In genomic region chr8:9245994-9246393, GRCm38 (mm10) we compare ENCODE assay signal across 19 mouse cellular contexts.
DNase-seq lines count a peak whose midpoint lies in the region; ATAC-seq and TF ChIP-seq lines count a peak whose summit lies in the region.
"Had no signal": no experiment of that assay in that cellular context is flagged by ENCODE, and none has a peak within 500 bp of the region (broad histone marks: within the 10 kb centered on the region; RNA-seq: fewer than 3 reads in every experiment).

No protein-coding gene starts in this region.

- no peak for ATAC-seq in midbrain, postnatal 0 days (ENCODE audit: low FRiP score)
- ATAC-seq: forebrain, embryonic 16.5 days; liver, embryonic 12.5 days had no signal

- intact Hi-C loops in heart, postnatal 25 days (cut with DNase I): no loop called here

- H3K4me1 ChIP-seq in cerebellum, adult 2 months (ENCODE audit: control insufficient read depth, insufficient read depth, low read length): peaks cover 7% of the 10 kb centered on the region
- H3K4me1 ChIP-seq in embryonic facial prominence, embryonic 10.5 days: peaks cover 30% of the 10 kb centered on the region
- peaks cover 10% of the 10 kb centered on the region; the same call in 1 of the 2 replicates for H3K4me1 ChIP-seq in midbrain, postnatal 0 days (ENCODE audit: insufficient read depth, low read length)
- H3K4me1 ChIP-seq: liver, embryonic 12.5 days had no signal

- peak; percentile 15 to 22 for DNase-seq in heart, adult 18-20 months
- DNase-seq in heart, postnatal 25 days (ENCODE audit: low spot score): no peak
- peak; percentile 90 for DNase-seq in brain, adult 2 months (ENCODE audit: low read depth, low spot score)
- peak; percentile 85 to 92 for DNase-seq in cerebellum, adult 2 months
- peak; percentile 39 for DNase-seq in embryonic facial prominence, embryonic 10.5 days (ENCODE audit: low spot score)
- DNase-seq in layer of hippocampus, postnatal 10 days (ENCODE audit: low spot score in 2 of 2): no peak
- no peak for DNase-seq in midbrain, postnatal 0 days (ENCODE audit: low spot score)
- DNase-seq: adrenal gland, adult 2 months; kidney, adult 11 months; kidney, postnatal 36 days; lung, embryonic 14.5 days; right cerebral cortex, postnatal 4 days; thymus, postnatal 36 days had no signal

- H3K9me3 ChIP-seq in embryonic facial prominence, embryonic 10.5 days: no peaks in the 10 kb centered on the region
- no peaks in the 10 kb centered on the region for H3K9me3 ChIP-seq in midbrain, postnatal 0 days (ENCODE audit: low read length)
- H3K9me3 ChIP-seq: hindbrain, embryonic 15.5 days; liver, embryonic 12.5 days; midbrain, embryonic 12.5 days; neural tube, embryonic 15.5 days had no signal

- TF ChIP-seq CTCF in cerebellum, adult 2 months (IDR thresholded peaks at IDR 0.05; ENCODE audit: borderline replicate concordance, insufficient read depth, low read depth, low read length): no peak
- TF ChIP-seq CTCF in midbrain, postnatal 0 days (IDR thresholded peaks at IDR 0.05): no peak

- TF ChIP-seq POLR2A in cerebellum, adult 2 months (IDR thresholded peaks at IDR 0.05; ENCODE audit: borderline replicate concordance, insufficient read depth, low read length): no peak

- 0 out of 2 replicates have a peak, but pooled peaks cover 1% of the 10 kb centered on the region for H3K27me3 ChIP-seq in cerebellum, adult 2 months (ENCODE audit: control insufficient read depth, insufficient read depth, low read length)
- no peaks in the 10 kb centered on the region for H3K27me3 ChIP-seq in embryonic facial prominence, embryonic 10.5 days (replicated peaks; ENCODE audit: low read depth, poor library complexity, severe bottlenecking)
- no peaks in the 10 kb centered on the region for H3K27me3 ChIP-seq in midbrain, postnatal 0 days (ENCODE audit: insufficient read depth, low read length)
- H3K27me3 ChIP-seq: hindbrain, embryonic 15.5 days; liver, embryonic 12.5 days; midbrain, embryonic 12.5 days; neural tube, embryonic 15.5 days had no signal

- no peak overlapping the region for H3K4me2 ChIP-seq in midbrain, postnatal 0 days (ENCODE audit: low read depth, low read length, poor library complexity, severe bottlenecking)
- H3K4me2 ChIP-seq: hindbrain, embryonic 15.5 days; liver, embryonic 12.5 days; lung, embryonic 14.5 days; midbrain, embryonic 12.5 days; neural tube, embryonic 15.5 days had no signal

- no peak overlapping the region for H3K9ac ChIP-seq in midbrain, postnatal 0 days (replicated peaks; ENCODE audit: low read length, poor library complexity, severe bottlenecking)
- H3K9ac ChIP-seq: hindbrain, embryonic 15.5 days; liver, embryonic 12.5 days; lung, embryonic 14.5 days; midbrain, embryonic 12.5 days; neural tube, embryonic 15.5 days had no signal

- H3K36me3 ChIP-seq in embryonic facial prominence, embryonic 10.5 days (replicated peaks): no peaks in the 10 kb centered on the region
- H3K36me3 ChIP-seq in midbrain, postnatal 0 days (ENCODE audit: insufficient read depth, low read length): no peaks in the 10 kb centered on the region
- H3K36me3 ChIP-seq: hindbrain, embryonic 15.5 days; liver, embryonic 12.5 days; midbrain, embryonic 12.5 days; neural tube, embryonic 15.5 days had no signal

- no peak overlapping the region for H3K27ac ChIP-seq in cerebellum, adult 2 months (ENCODE audit: insufficient read depth, low read length)
- no peak overlapping the region for H3K27ac ChIP-seq in embryonic facial prominence, embryonic 10.5 days (replicated peaks)
- no peak overlapping the region for H3K27ac ChIP-seq in midbrain, postnatal 0 days (ENCODE audit: low read depth, low read length)
- H3K27ac ChIP-seq: hindbrain, embryonic 15.5 days; liver, embryonic 12.5 days; midbrain, embryonic 12.5 days; neural tube, embryonic 15.5 days had no signal

- 10% methylated on average over 5 of the region's 5 CpGs for WGBS in cerebellum, adult 2 months
- WGBS in embryonic facial prominence, embryonic 10.5 days: 31% methylated on average over 5 of the region's 5 CpGs
- WGBS in midbrain, postnatal 0 days: 61% methylated on average over 5 of the region's 5 CpGs

- no peak overlapping the region for H3K4me3 ChIP-seq in cerebellum, adult 2 months (replicated peaks; ENCODE audit: insufficient read depth, low read depth, low read length)
- H3K4me3 ChIP-seq in embryonic facial prominence, embryonic 10.5 days: no peak overlapping the region
- H3K4me3 ChIP-seq in midbrain, postnatal 0 days (ENCODE audit: low read depth, low read length): no peak overlapping the region
- H3K4me3 ChIP-seq: hindbrain, embryonic 15.5 days; liver, embryonic 12.5 days; midbrain, embryonic 12.5 days; myocyte; neural tube, embryonic 15.5 days had no signal

Comparison
In these comparisons a context has a peak if more than half of its experiments do, and no peak if none do; other contexts are left out.
1. DNase-seq: peak in heart, adult 18-20 months (2 of 2), brain, adult 2 months (single experiment), cerebellum, adult 2 months (2 of 2) and embryonic facial prominence, embryonic 10.5 days (single experiment); none in heart, postnatal 25 days (single experiment), layer of hippocampus, postnatal 10 days (0 of 2) and midbrain, postnatal 0 days (single experiment).